Mouse (Mus musculus): ENCODE results near the gene Gm9945.
A peak's percentile ranks its signal among the peaks of the same experiment; 100 is the strongest.

Gm9945 gene

DNA sequence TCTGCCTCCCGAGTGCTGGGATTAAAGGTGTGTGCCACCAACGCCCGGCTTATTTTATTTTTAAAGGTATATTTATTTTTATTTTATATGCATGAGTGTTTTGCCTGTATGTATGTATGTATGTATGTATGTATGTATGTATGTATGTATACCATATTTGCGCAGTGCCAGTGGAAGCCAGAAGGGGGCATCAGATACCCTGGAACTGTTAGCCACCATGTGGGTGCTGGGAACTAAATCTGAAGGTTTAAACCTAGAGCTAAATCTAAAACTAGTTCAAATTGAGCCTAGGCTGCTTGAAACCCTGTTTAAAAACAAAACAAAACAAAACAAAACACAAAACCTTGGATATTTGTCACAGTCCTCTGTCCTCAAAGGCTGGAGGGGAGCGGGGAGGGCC lies 9.0 kb downstream of the Gm9945 start:
- no peak for ATAC-seq (ENCODE audit: insufficient number of reproducible peaks, low FRiP score, low TSS enrichment)

DNA sequence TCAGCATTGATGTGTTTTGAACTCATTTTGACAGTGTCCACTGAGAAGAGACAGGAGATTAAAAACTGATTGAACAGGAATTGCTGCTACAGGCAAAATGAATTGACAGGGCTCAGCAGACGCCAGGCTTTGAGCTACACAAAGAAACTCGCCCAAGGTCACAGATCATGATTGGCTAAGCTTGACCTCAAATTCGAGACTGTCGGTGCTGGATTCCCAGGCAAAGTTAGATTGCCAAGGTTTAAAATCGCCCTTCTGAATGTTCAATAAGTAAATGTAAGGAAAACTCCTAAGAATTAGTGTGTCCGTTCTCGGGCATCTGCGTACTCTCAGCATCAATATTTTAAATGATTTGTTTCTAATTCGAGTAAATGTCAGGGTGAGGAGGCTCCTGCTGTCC lies 9.5 kb downstream of the Gm9945 start:
- no peak for ATAC-seq (ENCODE audit: insufficient number of reproducible peaks, low FRiP score, low TSS enrichment)

DNA sequence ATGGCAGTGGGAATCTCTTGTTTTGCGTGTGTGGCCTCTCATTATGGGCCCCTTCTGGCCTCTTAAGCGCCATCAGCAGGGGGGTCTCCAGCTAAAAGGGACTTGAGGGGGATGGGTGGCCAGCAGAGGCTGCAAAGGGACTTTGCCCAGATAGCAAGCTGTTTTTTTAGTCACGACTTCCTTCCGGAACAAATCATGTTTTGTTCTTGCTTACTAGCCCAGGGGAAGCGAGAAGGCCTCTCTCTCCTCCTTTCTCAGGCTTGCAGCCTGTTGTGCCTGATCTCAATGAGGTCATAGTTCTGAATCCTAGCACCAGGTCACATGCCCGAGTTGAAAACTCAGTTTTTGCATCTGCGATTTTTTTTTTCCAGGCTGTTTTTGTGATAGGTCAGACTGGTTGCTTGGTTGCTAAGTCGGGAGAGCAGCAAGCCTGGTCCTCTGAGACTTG lies 12.0 kb downstream of the Gm9945 start:
- no peak for ATAC-seq (ENCODE audit: insufficient number of reproducible peaks, low FRiP score, low TSS enrichment)

DNA sequence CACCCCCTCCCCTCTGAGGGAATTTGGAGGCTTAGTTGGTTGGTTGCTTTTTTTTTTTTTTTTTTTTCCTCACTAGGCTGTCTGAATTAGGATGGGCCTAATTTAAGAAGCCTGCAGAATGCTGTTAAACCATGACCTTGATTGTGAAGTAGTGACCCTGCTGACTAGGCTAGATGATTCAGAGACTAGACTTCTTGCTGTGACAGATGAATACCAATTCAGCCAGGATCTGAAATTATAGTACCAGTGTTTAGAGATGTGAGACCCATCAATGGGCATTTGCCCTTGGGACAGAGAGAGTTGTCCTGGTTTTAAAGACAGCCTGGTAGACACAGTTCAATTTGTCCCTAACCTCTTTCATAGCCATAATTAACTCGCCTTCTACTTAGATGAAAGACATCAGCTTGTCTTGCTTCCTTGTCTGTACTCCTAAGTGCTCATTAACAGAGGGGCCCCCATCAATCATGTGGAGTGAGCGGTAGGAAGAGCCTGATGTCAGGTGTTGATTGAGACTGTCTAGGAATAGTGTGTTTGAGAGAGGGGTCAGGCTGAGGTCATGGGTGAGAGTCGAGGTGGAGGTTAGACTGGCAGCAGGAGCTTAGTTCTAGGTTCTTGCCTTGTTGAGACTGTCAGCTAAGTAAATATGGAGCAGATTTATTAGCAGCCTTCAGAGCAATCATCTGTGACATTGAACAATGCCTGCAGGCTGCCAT lies 13.4 kb downstream of the Gm9945 start:
- ATAC-seq (ENCODE audit: insufficient number of reproducible peaks, low FRiP score, low TSS enrichment): no peak

GRCm38 (mm10) chr11:53495417-53495816 lies 15.5 kb downstream of the Gm9945 start:
- no peak for ATAC-seq (ENCODE audit: insufficient number of reproducible peaks, low FRiP score, low TSS enrichment)

DNA sequence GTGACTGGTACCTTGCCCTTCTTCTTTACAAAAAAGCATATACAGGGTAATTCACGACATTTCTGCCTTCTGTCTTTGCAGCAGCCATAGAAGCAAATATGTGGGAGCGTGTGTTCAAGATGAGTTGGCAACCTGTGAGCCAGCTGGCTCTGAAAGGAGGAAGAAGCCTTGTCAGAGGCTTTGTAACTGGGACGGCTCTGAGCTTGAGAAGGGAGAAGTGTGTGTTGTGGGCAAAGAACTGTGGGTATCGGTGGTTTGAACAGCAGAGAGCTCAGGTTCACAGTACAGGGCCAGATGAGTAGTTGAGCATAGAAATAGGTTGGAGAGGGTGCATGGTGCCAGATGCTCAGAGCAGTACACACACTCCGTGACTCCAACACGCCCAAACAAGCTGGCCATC lies 17.0 kb downstream of the Gm9945 start:
- no peak for ATAC-seq (ENCODE audit: insufficient number of reproducible peaks, low FRiP score, low TSS enrichment)

DNA sequence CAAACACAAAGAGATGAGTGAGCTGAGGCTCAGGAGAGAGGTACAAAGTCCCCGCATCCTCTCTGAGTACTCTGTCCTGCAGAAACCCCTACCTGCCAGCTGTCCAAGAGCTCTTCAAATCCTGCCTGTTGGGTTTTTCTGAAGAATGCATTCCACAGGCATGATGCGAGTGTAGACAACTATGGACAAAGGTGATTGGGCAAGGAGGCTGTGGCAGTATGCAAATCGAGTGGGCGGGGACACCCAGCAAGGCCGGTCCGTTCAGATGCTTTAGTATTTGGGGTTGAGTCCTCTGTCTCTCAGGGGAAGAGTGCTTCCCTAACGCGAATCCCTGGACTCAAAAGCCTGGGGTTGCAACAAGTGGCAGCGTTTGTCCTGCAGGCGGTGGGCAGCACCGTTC lies 20.6 kb downstream of the Gm9945 start:
- ATAC-seq (ENCODE audit: insufficient number of reproducible peaks, low FRiP score, low TSS enrichment): no peak

- ATAC-seq (ENCODE audit: insufficient number of reproducible peaks, low FRiP score, low TSS enrichment): no peak
These were observed 22.2 kb downstream of the Gm9945 start for GRCm38 (mm10) chr11:53502039-53502765.

DNA sequence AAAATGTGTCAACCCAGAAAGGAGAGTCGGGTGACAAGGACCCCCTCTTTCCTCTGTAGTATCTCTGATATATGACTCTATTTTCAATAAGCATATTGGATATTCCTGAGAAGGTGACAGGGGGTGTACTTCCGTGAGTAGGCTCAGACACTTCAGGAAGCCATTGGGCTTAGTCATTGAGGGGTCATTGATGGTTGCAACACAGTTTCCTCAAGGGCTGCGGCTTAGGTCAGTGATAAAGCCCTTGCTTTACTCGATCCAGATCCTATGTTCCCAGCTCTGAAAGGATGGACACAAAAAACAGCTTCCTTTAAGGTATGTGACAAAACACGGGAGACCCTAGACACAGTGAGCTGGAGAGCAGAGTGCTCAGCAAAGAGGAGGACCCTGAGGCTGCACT lies 23.8 kb downstream of the Gm9945 start:
- ATAC-seq (ENCODE audit: insufficient number of reproducible peaks, low FRiP score, low TSS enrichment): no peak

- no peak for ATAC-seq (ENCODE audit: insufficient number of reproducible peaks, low FRiP score, low TSS enrichment)
These were observed 24.4 kb downstream of the Gm9945 start for GRCm38 (mm10) chr11:53504376-53504775.

DNA sequence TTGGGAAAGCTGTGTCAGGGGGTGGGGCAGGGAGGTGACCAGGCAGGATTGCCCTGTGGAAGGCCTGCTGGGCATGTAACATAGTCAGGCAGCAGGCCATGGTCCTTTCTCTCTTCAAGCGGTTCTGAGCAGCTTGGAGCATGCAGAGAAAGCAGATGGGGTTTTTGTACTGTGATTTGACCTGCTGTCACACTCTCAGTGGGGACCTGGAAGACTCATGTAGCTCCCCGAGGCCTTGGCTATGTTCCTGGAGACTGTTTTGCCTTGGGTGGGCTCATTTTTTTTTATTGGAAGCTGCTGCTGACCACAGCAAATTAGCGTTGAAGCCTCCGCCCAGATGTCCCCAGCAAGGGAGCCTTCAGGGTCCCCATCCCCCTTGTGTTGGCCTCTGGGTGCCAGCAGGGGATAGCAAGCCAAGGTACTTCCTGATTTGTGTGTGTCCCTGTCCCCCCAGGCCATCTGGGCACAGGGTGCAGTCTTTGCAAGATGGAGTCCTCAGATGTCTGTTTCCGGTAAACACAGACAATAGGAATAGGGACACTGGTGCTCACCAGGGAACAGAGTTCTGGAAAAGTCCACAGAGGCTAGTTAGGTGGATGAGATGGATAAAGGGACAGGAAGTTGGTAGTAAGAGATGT lies 25.2 kb downstream of the Gm9945 start:
- peak; percentile 85 for ATAC-seq (ENCODE audit: insufficient number of reproducible peaks, low FRiP score, low TSS enrichment)

GRCm38 (mm10) chr11:53507098-53507805 lies 27.3 kb downstream of the Gm9945 start:
- no peak for ATAC-seq (ENCODE audit: insufficient number of reproducible peaks, low FRiP score, low TSS enrichment)

GRCm38 (mm10) chr11:53508152-53508551 lies 28.2 kb downstream of the Gm9945 start:
- no peak for ATAC-seq (ENCODE audit: insufficient number of reproducible peaks, low FRiP score, low TSS enrichment)

GRCm38 (mm10) chr11:53508591-53508990 lies 28.6 kb downstream of the Gm9945 start:
- no peak for ATAC-seq (ENCODE audit: insufficient number of reproducible peaks, low FRiP score, low TSS enrichment)

GRCm38 (mm10) chr11:53510351-53510750 lies 30.4 kb downstream of the Gm9945 start:
- no peak for ATAC-seq (ENCODE audit: insufficient number of reproducible peaks, low FRiP score, low TSS enrichment)

GRCm38 (mm10) chr11:53516775-53517627 lies 37.0 kb downstream of the Gm9945 start:
- ATAC-seq (ENCODE audit: insufficient number of reproducible peaks, low FRiP score, low TSS enrichment): no peak

GRCm38 (mm10) chr11:53518759-53519158 lies 38.8 kb downstream of the Gm9945 start:
- ATAC-seq (ENCODE audit: insufficient number of reproducible peaks, low FRiP score, low TSS enrichment): no peak

- ATAC-seq (ENCODE audit: insufficient number of reproducible peaks, low FRiP score, low TSS enrichment): peak; percentile 49; the same call in 1 of the 2 replicates
These were observed 39.5 kb downstream of the Gm9945 start, which contains the start of gene Sept8 for GRCm38 (mm10) chr11:53519207-53520121. Gene Sept8 (plus strand): TSS chr11:53519257.
